Mouse (Mus musculus) right cerebral cortex, postnatal 25 days (tissue): ENCODE data around the gene Gas2.

Source experiments
- DNase-seq: peaks from one replicate; pipeline ENCODE4 v3.0.0; 2022

Gas2 gene

DNA sequence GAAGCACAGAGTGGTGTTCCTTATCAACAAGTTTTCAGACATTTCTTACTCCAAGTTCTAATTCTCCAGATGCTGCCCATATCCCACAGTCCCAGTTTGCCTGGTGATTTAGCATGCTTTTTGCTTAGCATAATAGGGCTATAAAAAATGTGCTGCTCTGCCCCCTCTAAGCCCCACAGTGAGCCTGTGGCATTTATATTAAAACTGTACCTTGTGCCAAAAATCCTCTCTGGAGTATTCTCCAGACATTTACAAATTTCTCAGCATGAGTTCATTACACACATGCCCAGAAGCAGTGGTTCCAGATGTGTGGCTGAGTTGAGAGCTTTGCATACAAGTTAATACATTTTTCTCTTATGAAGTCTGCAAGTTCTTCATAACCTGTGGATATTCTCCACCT lies 107.6 kb downstream of the Gas2 start:
- no peak for DNase-seq

GRCm38 (mm10) chr7:51972252-51972855 lies 110.5 kb downstream of the Gas2 start:
- peak; percentile 38 for DNase-seq

GRCm38 (mm10) chr7:51973091-51973490 lies 111.3 kb downstream of the Gas2 start:
- DNase-seq: no peak

- DNase-seq: no peak
These were observed 111.7 kb downstream of the Gas2 start for GRCm38 (mm10) chr7:51973526-51973925.

DNA sequence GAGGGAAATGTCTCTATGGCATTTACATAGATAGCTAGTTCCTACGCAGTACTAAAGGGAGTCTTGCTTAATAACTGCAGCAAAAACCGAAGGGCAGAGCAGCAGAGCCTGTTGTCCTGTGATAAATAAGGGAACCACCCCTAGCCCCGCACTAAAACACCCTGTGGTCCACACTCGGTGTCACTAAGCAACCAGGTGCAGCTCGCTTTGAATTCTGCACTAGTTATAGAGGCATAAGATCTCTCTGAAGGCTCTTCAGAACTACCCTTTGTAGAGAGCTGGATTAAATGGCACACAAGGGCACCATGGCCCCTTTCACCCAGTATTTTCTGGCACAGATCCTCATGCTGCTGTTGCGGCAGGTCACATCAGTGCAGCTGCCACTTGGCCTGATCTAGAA lies 113.4 kb downstream of the Gas2 start:
- DNase-seq: no peak

DNA sequence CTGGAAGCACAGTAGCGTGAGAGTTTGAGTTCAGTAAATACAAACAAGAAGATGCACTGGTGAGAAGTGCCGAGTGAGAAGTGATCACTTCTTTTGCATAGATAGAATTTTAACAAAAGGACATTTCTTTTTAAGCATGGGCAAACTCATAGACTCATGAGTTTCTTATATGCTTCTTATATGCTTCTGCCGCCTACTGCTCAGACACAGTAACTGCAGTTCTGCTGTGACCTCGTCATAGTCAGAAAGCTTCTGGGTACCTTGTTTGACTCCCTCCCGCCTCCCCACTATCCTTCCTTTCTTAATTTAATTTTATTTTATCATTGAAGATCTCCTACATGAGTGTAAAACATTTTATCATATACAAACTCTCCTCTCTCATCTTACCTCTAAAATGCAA lies 117.5 kb downstream of the Gas2 start:
- no peak for DNase-seq

DNA sequence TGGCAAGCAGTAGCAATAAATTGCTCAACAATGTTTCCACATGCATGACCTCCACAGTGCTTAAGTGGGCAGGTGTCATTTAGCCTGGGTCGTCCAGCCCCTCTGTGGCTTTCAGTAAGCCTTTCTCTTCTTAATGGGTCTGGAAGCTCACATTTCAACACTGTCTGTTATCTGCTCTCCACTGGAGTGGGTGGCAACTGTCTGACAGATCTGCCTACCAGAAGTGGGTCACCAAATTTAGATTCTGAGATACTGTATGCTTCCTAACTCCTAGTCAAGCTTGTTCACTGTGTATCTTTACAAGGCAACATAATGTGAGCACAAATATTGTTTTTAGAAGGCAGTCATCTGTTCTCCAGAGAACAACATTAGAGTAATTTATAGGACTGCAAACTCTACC lies 120.5 kb downstream of the Gas2 start:
- no peak for DNase-seq

- DNase-seq: no peak
These were observed 123.9 kb downstream of the Gas2 start for GRCm38 (mm10) chr7:51985763-51986162.

DNA sequence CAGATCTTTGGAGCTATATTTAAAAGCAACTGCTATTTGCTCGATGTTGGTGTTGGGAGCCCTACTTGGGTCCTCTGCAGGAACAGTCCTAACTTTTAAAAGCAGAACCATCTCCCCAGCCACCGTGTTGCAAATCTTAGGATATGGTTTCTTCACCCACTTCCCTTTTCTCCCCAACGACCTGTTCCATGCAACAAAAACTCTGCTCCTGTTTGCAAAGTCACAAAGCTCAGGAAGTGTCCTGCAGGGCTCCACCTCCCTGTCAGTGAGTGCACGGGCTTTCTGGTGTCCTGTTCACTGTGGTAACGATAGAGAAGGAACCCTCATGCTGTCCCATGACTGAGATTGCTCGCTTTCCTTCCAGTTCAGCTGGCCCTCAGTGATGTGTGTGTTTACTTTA lies 125.1 kb downstream of the Gas2 start:
- no peak for DNase-seq

- DNase-seq: no peak
These were observed 129.2 kb downstream of the Gas2 start for GRCm38 (mm10) chr7:51991020-51991419.

DNA sequence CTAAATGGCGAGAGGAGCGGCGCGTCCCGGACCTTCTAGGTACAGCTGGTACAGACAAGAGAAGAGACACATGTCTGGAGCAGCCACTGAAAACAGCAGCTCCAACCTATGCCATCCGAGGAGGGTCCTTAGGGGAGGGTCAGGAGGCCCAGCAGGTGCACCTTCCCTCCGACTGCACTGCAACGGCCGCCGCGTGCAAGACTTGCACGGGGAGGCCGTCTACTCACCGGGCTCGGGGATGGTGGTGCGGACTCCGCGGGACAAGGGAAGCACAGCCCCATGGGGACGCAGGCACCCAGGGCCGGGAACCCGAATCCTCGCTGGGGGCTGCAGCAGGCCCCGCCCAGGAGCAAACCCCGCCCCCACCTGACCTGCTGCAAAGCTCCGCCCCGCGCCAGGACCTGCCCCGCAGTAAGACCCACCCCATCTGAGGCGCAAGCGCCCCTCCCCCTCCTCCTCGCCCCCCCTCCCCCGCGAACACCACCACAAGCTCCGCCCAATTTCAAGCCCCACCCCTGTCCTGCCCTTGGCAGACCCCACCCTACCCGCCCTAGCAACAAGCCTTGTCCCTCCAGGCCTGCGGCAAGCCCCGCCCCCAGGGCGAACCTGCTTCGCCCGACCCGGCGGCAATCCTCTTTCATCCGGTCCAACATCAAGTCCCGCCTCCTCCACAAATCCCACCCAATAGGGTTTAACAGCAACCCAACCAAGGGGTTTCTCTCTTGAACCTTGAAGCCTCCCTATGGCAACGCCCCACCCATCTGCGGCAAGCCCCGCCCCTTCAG lies 143.9 kb downstream of the Gas2 start, which contains the start of gene Svip:
TSS of gene Svip (minus strand) at position 508 of the 785 bp plus-strand sequence.
- DNase-seq: peak; percentile 92

- DNase-seq: no peak
These were observed 144.4 kb downstream of the Gas2 start for GRCm38 (mm10) chr7:52006296-52006630.

- DNase-seq: no peak
These were observed 145.3 kb downstream of the Gas2 start for GRCm38 (mm10) chr7:52007138-52007537.

DNA sequence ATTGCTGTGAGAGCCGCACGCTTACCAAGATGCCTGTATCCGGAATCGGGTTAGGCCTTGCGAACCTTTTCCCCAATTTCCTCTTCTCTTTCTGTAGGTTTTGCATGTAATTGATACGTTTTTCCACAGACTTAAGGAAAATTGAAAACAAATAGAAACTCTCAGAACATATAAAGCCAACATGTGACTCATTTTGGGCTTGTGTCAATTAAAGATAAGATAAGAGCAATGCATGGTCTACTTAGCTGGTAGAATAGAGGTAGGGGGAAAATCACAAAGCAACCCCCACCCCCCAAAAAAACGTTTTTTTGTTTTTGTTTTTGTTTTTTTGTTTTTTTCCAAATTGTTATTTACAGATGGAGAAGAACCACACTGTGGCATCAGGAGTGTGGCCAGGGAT lies 151.6 kb downstream of the Gas2 start:
- no peak for DNase-seq

DNA sequence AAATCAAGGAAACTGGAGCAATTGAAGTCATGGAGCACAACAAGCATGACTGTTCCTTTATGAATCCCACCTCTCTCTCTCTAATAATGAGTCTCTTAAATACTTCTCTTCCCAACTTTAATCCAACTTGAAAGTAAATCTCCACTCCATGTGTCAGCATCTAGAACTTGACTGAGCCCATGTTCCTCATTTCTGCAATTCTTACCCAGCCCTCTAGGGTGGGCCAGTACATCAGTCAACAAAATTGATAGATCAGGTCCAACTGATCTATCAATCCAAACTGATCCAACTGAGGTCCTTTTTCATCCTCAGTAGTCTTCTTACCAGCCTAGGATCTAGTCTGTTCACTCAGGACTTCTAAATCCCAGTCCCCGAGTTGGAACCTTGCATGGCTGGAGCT lies 153.4 kb downstream of the Gas2 start:
- no peak for DNase-seq

DNA sequence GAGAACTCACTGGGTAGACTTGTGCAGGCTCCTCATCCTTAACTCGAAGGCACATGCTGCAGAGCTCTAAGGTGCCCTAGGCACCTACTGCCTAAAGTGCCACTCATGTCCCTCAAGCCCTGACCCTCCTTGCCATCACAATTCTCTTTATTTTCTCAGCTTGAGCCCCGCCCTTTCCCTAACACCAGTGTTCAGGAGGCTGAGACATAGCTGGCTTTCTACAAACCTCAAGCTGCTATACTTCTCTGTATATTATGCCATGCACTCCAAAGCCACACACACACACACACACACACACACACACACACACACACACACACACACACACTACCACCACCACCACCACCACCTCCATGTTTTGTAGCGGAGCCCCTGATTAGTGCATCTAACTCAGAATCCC lies 153.8 kb downstream of the Gas2 start, which contains the start of gene 1700015G11Rik:
TSS of gene 1700015G11Rik (minus strand) at position 101 of the 400 bp plus-strand sequence.
- no peak for DNase-seq

- no peak for DNase-seq
These were observed 160.2 kb downstream of the Gas2 start for GRCm38 (mm10) chr7:52022039-52022438.

DNA sequence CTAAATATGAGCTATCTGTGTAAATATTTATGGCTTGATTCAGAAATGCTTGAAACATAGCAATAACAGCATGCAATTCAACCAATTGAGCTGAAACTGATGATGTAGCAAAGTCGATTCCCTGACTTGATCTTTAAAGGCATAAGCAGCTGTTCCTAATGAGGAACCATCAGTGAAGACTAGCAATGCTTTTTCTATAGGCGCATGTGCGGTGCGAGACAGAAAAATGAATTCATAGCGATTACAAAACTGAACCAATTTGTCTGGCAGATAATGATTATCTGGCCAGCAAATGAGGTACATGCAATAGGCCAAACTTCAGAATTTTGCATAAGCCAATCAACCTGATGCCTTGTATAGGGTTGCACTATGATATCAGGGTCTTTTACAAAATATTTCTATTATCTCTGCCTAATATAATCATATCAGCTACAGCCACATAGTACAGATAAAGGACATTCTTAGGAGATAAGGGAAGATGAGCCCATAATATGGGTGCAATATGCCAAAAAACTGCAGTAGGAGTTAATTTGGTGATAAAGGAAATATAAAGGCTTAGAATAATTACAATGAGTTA lies 162.3 kb downstream of the Gas2 start:
- DNase-seq: no peak

DNA sequence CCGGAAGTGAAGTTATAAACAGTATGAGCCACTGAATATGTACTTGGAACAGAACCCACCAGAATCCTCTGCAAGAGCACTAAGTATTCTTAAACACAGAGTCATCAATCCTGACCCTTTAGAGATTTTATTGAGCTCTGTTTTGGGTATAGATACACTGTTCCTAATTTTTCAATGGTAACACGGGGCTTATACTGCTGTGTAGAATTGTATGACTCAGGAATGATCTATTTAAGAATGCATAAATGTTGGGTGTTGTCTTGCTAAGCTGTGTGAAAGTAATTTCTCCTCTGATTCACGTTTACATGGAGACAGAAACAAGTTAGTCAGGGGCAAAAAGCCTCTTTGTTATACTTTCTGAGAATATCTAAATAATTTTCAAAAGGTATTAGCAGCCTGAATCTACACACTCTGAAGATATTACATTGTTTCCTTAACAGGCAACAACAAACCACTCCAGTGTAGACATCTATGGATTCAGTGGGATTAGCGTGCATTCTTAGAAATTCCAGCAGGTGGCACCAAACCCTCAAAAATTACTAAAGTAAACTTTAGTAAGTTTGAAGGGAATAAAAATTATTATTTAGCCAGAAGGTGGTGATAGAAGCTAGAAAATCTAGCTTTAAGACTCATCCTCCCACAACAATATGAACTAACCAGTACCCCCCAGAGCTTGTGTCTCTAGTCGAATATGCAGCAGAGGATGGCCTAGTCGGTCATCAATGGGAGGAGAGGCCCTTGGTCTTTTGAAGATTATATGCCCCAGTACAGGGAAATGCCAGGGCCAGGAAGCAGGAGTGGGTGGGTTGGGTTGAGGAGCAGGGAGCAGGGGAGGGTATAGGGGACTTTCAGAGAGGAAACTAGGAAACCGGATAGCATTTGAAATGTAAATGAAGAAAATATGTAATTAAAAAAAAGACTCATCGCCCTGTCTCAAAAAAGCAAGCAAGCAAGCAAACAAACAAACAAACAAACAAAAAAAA lies 176.1 kb downstream of the Gas2 start:
- no peak for DNase-seq
